Mouse (Mus musculus): ENCODE data around the gene Ptpn22. TPM values are rescaled to one million over a fixed set of nuclear protein-coding genes. Genes with fewer than 3 reads are reported as not detected.

Ptpn22 gene
- polyA plus RNA-seq, 1 experiment from 2014 or later: 0.56 TPM

DNA sequence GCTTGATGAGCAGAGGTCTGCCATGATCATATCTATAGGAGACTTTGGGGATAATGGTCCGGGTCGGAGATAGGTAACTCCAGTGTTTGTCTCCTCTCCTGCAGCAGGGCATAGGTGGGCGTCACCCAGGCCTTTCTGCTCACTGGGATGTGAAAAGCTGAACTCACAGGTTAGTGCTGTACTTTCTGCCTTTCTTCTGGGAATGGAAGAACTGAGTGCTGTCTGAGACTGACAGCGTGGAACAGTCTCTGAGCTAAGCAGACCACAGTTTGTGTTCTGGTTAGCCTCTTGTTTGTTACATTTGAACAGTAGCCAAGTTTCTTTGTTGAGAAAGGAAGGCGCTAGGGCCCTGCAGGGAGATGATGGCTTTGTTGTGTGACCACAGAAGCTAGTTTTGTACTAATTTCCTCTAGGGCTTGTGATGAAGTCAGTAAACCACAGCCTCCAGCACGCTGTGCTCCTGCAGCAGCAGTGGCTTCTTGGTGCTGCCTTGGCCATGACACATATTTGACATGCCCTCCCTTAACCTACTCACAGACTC is 326 bp downstream of the Ptpn22 start:
- no peaks in the 10 kb centered on the region for H3K36me3 ChIP-seq
- H3K4me2 ChIP-seq: no peak overlapping the region
- ATAC-seq (ENCODE audit: insufficient number of reproducible peaks, insufficient read depth, low FRiP score, low TSS enrichment, low read depth): no peak
- H3K9ac ChIP-seq: no peak overlapping the region
- peaks cover 12% of the 10 kb centered on the region; the same call in 1 of the 2 replicates for H3K4me1 ChIP-seq
- no peak overlapping the region for H3K4me3 ChIP-seq
- H3K27me3 ChIP-seq: no peaks in the 10 kb centered on the region
- 66% methylated on average over 6 of the region's 6 CpGs for WGBS
- no peak overlapping the region for H3K27ac ChIP-seq
- H3K9me3 ChIP-seq: no peaks in the 10 kb centered on the region

DNA sequence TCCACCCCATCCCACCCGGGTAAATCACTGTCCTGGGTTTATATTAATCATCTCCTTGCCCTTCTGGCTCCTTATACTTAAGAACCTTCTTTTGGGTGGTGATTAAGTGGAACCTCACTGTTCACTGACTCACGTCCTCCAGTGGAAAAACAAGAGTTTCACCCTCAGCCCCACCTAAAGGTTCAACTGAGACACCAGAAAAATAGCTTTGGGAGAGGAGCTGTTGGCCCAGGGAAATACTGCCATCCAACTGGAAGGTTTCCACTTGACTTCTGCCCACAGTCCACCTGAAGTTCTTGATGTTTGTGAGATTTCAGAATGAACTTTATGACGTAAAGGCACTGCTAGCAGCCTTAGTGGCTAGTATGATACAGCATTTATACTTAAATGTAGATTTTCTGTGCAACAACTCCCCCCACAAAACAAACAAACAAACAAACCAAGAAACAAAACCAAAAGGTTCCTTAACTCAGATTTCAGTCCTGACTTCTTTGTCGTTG is 3.2 kb downstream of the Ptpn22 start:
- no peak for ATAC-seq (ENCODE audit: insufficient number of reproducible peaks, insufficient read depth, low FRiP score, low TSS enrichment, low read depth)
- WGBS: 77% methylated on average over 4 of the region's 4 CpGs

GRCm38 (mm10) chr3:103864200-103864599 is 4.6 kb downstream of the Ptpn22 start:
- Histone ChIP-seq H3K9ac (no peak overlapping the region), H3K27me3 (no peaks in the 10 kb centered on the region), H3K36me3 (no peaks in the 10 kb centered on the region), H3K9me3 (no peaks in the 10 kb centered on the region), H3K4me2 (no peak overlapping the region), H3K4me1 (peaks cover 12% of the 10 kb centered on the region; the same call in 1 of the 2 replicates), H3K4me3 (no peak overlapping the region), H3K27ac (no peak overlapping the region)
- no peak for ATAC-seq (ENCODE audit: insufficient number of reproducible peaks, insufficient read depth, low FRiP score, low TSS enrichment, low read depth)
- WGBS: 93% methylated on average over 6 of the region's 6 CpGs

More for the DNA sequence above, 3.2 kb downstream of the Ptpn22 start:
- Histone ChIP-seq H3K4me1 (peaks cover 12% of the 10 kb centered on the region; the same call in 1 of the 2 replicates), H3K9me3 (no peaks in the 10 kb centered on the region), H3K4me2 (no peak overlapping the region), H3K9ac (no peak overlapping the region), H3K27ac (no peak overlapping the region), H3K36me3 (no peaks in the 10 kb centered on the region), H3K4me3 (no peak overlapping the region), H3K27me3 (no peaks in the 10 kb centered on the region)

- Histone ChIP-seq H3K4me3 (no peak overlapping the region), H3K9me3 (no peaks in the 10 kb centered on the region), H3K4me1 (no peaks in the 10 kb centered on the region), H3K27me3 (no peaks in the 10 kb centered on the region), H3K27ac (no peak overlapping the region), H3K36me3 (no peaks in the 10 kb centered on the region), H3K4me2 (no peak overlapping the region), H3K9ac (no peak overlapping the region)
- 84% methylated on average over 5 of the region's 5 CpGs for WGBS
- no peak for ATAC-seq (ENCODE audit: insufficient number of reproducible peaks, insufficient read depth, low FRiP score, low TSS enrichment, low read depth)
Measured at GRCm38 (mm10) chr3:103867424-103867971, 7.9 kb downstream of the Ptpn22 start.

DNA sequence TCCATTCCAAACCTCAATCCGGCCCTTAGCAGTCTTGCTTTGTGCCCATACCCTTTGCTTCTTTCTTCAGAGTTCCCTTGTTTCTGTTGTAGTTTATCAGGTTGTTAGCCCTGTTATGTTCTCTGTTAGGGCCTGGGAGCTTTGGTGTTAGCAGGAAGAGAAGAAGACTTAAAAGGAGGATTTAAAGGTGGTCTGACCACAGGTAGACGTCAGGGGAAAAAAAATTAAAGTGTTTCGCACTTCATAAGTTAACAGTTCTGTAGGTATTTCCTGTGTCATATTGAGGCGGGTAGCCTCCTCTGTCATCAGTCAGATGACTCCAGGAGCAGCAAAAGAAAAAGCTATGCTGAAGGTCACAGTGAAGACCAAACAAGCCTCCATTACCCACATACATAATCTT is 8.4 kb downstream of the Ptpn22 start:
- WGBS: 80% methylated on average over 4 of the region's 4 CpGs
- no peaks in the 10 kb centered on the region for H3K9me3 ChIP-seq
- H3K36me3 ChIP-seq: no peaks in the 10 kb centered on the region
- H3K4me2 ChIP-seq: no peak overlapping the region
- no peaks in the 10 kb centered on the region for H3K27me3 ChIP-seq
- no peak overlapping the region for H3K9ac ChIP-seq
- H3K27ac ChIP-seq: no peak overlapping the region
- ATAC-seq (ENCODE audit: insufficient number of reproducible peaks, insufficient read depth, low FRiP score, low TSS enrichment, low read depth): no peak
- H3K4me3 ChIP-seq: no peak overlapping the region
- H3K4me1 ChIP-seq: no peaks in the 10 kb centered on the region

- Histone ChIP-seq H3K36me3 (no peaks in the 10 kb centered on the region), H3K9ac (no peak overlapping the region), H3K4me1 (no peaks in the 10 kb centered on the region), H3K27me3 (no peaks in the 10 kb centered on the region), H3K9me3 (no peaks in the 10 kb centered on the region), H3K27ac (no peak overlapping the region), H3K4me2 (no peak overlapping the region), H3K4me3 (no peak overlapping the region)
- WGBS: 57% methylated on average over 3 of the region's 3 CpGs
- no peak for ATAC-seq (ENCODE audit: insufficient number of reproducible peaks, insufficient read depth, low FRiP score, low TSS enrichment, low read depth)
Measured at GRCm38 (mm10) chr3:103872663-103873098, 13.1 kb downstream of the Ptpn22 start.

DNA sequence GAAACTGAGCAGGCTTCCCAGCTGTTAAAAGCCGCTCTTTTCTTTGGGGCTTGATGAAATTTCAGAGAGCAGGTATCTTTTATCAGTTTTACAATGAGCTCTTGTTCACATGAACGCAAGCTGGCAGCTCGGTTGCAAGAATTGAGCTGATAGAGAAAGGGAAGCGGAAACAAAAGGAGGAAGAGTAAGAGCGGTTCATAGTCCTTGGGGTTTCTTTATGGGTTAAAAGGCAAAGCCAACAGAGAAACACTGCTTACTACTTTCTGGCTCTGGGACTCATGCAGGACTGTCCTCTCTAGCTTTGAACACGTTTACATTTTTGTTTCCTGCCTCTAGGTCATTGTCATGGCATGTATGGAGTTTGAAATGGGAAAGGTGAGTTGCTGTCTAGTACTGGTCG is 14.7 kb downstream of the Ptpn22 start:
- H3K27me3 ChIP-seq: no peaks in the 10 kb centered on the region
- no peak overlapping the region for H3K4me2 ChIP-seq
- no peak for ATAC-seq (ENCODE audit: insufficient number of reproducible peaks, insufficient read depth, low FRiP score, low TSS enrichment, low read depth)

GRCm38 (mm10) chr3:103885946-103886345 is 26.4 kb downstream of the Ptpn22 start:
- no peaks in the 10 kb centered on the region for H3K4me1 ChIP-seq
- no peak overlapping the region for H3K4me2 ChIP-seq
- H3K27ac ChIP-seq: no peak overlapping the region
- ATAC-seq (ENCODE audit: insufficient number of reproducible peaks, insufficient read depth, low FRiP score, low TSS enrichment, low read depth): no peak
- 78% methylated on average over 11 of the region's 11 CpGs for WGBS
- no peaks in the 10 kb centered on the region for H3K9me3 ChIP-seq
- H3K9ac ChIP-seq: no peak overlapping the region
- no peaks in the 10 kb centered on the region for H3K27me3 ChIP-seq
- H3K36me3 ChIP-seq: no peaks in the 10 kb centered on the region
- H3K4me3 ChIP-seq: no peak overlapping the region

More for the DNA sequence above, 14.7 kb downstream of the Ptpn22 start:
- Histone ChIP-seq H3K9ac (no peak overlapping the region), H3K9me3 (no peaks in the 10 kb centered on the region), H3K27ac (no peak overlapping the region), H3K4me1 (no peaks in the 10 kb centered on the region), H3K36me3 (no peaks in the 10 kb centered on the region), H3K4me3 (no peak overlapping the region)
- WGBS: 70% methylated on average over 7 of the region's 7 CpGs

- Histone ChIP-seq H3K36me3 (no peaks in the 10 kb centered on the region), H3K9me3 (no peaks in the 10 kb centered on the region), H3K27me3 (no peaks in the 10 kb centered on the region), H3K4me3 (no peak overlapping the region), H3K4me2 (no peak overlapping the region), H3K27ac (no peak overlapping the region), H3K9ac (no peak overlapping the region), H3K4me1 (no peaks in the 10 kb centered on the region)
- no peak for ATAC-seq (ENCODE audit: insufficient number of reproducible peaks, insufficient read depth, low FRiP score, low TSS enrichment, low read depth)
- WGBS: 30% methylated on average over 3 of the region's 3 CpGs
Measured at GRCm38 (mm10) chr3:103887581-103887980, 28.0 kb downstream of the Ptpn22 start.

DNA sequence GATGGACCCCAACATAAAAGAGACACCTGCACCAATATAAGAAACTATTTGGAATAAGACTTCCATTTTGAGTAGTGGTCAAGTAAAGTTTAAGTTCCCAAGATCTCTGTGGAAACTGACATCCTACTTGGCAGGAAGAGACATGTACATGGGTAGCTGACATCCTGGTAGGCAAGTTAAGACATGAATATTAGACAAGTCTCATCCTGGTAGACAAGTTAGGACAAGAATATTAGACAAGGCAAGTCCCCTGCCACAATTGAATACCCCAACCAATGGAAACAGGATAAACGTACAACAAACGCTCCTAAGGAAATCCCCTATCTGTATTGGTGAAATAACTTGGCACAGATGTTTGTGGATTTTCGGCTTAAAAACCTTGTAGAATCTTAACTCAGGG is 33.8 kb downstream of the Ptpn22 start:
- 74% methylated on average over 3 of the region's 3 CpGs for WGBS
- no peak overlapping the region for H3K27ac ChIP-seq

GRCm38 (mm10) chr3:103904705-103905104 is 45.1 kb downstream of the Ptpn22 start:
- Histone ChIP-seq H3K36me3 (no peaks in the 10 kb centered on the region), H3K9me3 (no peaks in the 10 kb centered on the region)
- no peak for ATAC-seq (ENCODE audit: insufficient number of reproducible peaks, insufficient read depth, low FRiP score, low TSS enrichment, low read depth)

More for the DNA sequence above, 33.8 kb downstream of the Ptpn22 start:
- H3K4me2 ChIP-seq: no peak overlapping the region
- no peaks in the 10 kb centered on the region for H3K4me1 ChIP-seq
- H3K9me3 ChIP-seq: no peaks in the 10 kb centered on the region
- H3K4me3 ChIP-seq: no peak overlapping the region
- H3K36me3 ChIP-seq: no peaks in the 10 kb centered on the region
- no peak overlapping the region for H3K9ac ChIP-seq
- H3K27me3 ChIP-seq: no peaks in the 10 kb centered on the region
- ATAC-seq (ENCODE audit: insufficient number of reproducible peaks, insufficient read depth, low FRiP score, low TSS enrichment, low read depth): no peak

DNA sequence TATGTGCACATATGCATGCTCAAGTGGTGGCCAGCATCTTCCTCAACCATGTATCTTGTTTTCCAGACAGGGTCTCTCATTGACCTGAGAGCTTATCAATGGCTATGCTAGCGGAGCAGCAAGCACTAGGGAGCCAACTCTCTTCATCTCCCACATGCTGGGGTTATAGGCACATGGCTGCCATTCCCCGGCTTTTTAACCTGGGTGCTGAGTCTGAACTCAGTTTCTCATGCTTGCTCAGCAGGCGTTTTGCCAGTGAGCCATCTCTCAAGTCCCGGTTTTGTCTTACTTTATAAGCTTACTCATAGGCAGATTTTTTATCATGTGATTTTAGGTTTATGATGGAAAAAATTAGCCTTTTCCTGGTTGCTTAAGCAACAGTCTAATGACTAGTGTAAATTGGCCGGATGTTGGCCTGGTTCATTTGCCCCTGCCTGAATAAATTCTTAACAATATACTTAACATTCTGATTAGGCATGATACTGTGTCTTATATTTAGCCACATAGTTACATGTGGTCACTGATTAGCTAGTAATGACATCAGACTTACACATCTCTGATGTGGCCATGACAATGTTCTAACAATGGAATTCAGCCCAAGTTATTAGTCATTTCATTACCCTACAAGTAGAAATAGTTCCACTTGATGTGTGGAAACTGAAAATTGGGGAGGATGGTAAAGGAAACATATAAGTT is 47.9 kb downstream of the Ptpn22 start:
- H3K4me2 ChIP-seq: no peak overlapping the region
- no peak overlapping the region for H3K9ac ChIP-seq
- no peaks in the 10 kb centered on the region for H3K4me1 ChIP-seq
- H3K9me3 ChIP-seq: no peaks in the 10 kb centered on the region
- H3K4me3 ChIP-seq: no peak overlapping the region
- WGBS: 82% methylated on average over 5 of the region's 5 CpGs
- no peak overlapping the region for H3K27ac ChIP-seq
- no peaks in the 10 kb centered on the region for H3K27me3 ChIP-seq
- H3K36me3 ChIP-seq: no peaks in the 10 kb centered on the region
- no peak for ATAC-seq (ENCODE audit: insufficient number of reproducible peaks, insufficient read depth, low FRiP score, low TSS enrichment, low read depth)

More at GRCm38 (mm10) chr3:103904705-103905104, 45.1 kb downstream of the Ptpn22 start:
- H3K9ac ChIP-seq: no peak overlapping the region
- no peaks in the 10 kb centered on the region for H3K4me1 ChIP-seq
- no peak overlapping the region for H3K27ac ChIP-seq
- no peaks in the 10 kb centered on the region for H3K27me3 ChIP-seq
- WGBS: 77% methylated on average over 1 of the region's 1 CpGs
- H3K4me3 ChIP-seq: no peak overlapping the region
- H3K4me2 ChIP-seq: no peak overlapping the region
